Mouse (Mus musculus): Measurements from ENCODE around the gene Zfp189. TPM values are rescaled to one million over a fixed set of nuclear protein-coding genes. Genes with fewer than 3 reads are reported as not detected.

The Zfp189 gene
- total RNA-seq, 2 experiments from 2014 or later, result 8.4 to 17.0 TPM

DNA sequence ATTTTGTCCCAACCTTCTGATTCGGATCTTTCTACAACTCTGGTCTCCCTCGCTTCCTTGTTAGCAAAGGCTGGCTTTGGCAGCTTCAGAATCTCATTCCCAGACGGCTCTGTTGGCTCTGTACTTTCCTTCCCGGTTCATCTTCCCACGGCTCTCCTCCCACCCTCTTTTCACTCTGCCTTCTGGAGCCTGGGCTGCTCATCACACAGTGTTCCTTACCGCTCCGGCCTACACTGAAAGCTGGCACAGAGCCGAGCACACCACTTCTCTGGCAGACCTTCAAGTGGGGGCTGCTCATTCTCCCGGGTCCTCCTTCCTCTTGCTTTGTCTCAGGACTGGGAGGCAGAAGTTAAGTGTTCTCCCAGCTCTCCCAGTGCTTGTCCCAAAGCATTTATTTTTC is 1.6 kb downstream of the Zfp189 start:
- intact Hi-C loops (cut with DNase I), result no loop called here
- DNase-seq (ENCODE audit: low spot score in 2 of 2), result peak; percentile 85

DNA sequence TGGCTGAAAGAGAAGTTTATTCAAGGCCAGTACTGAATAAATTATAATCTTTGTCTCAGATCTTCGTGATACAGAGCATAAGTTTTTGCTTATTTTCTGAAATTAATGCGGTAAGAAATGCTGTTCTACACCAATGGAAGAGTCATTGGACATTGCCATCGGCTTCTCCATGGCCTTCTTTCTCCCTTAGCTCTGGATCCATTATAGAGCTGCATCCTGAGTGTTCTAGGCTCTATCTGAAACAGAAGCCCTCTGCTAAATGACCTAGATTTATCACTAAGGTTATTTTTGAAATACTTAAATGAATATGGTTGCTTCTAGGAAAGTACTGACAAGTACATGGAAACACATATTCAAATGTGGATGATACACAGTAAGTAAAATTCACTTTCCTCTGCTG is 14.1 kb downstream of the Zfp189 start:
- intact Hi-C loops (cut with DNase I), result no loop called here
- DNase-seq (ENCODE audit: low spot score in 2 of 2), result no peak

DNA sequence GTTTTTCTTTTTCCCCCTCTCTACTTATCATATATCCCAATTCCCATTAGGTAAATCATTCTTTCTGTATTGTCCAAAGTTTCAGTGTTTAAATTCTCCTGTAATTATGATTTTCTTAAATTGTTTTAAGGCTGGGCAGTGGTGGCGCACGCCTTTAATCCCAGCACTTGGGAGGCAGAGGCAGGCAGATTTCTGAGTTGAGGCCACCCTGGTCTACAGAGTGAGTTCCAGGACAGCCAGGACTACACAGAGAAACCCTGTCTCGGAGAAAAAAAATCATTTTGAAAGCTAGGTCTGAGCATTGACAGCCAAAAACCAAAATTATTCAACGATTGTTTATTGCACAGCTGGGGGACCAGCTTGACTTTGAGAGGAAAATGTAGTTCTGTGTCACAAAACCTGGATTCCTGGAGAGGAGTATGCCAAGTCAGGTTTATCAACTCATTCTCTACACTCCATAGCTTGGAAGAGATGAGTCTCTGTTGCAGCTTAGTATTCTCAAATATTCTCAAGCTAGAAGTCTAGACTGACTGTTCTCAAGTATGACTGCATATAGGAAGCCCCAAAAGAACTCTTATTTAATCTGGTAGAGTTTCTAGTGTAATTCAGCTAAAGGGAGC is 14.8 kb downstream of the Zfp189 start:
- intact Hi-C loops (cut with DNase I), result no loop called here
- DNase-seq (ENCODE audit: low spot score in 2 of 2), result no peak

DNA sequence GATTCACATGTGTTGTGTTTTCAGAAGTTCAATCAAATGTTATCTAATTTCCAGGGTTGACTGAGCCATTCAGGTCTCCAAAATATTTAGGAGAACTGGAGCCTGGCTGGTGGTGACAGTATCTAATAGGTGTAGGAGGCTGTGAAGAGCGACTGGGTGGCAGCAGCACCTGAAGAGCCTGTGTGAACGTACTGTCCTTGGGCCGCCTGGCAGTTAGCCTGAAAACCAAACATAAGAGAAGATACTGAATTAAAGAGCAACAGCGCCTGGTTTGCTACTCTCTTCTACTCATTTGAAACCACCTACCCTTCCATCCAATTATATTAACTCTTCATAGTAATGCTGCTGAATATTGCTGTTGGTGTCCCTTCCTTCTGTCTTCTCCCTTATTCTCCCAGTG is 15.7 kb downstream of the Zfp189 start:
- intact Hi-C loops (cut with DNase I), result no loop called here
- DNase-seq (ENCODE audit: low spot score in 2 of 2), result no peak

DNA sequence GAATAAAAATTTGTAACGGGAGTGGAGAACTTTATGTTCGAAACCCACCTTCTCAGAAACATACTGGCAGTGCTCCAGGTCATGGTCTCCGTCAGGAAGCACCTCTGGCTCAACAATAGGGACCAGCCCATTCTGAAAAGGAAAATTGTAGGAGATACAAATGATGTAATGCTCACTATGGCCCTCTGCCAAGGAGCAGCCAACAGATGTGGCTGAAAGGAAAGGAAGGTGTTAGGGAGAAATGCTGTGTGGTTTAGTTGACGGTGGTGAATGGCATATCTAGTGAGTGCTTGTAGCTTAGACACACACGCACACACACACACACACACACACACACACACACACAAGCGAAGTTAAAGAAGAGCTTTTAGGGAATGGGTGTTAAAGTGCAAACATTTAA is 18.7 kb downstream of the Zfp189 start:
- intact Hi-C loops (cut with DNase I), result no loop called here
- peak in 1 of 2 experiments; percentile 23 for DNase-seq (ENCODE audit: low spot score in 2 of 2)

DNA sequence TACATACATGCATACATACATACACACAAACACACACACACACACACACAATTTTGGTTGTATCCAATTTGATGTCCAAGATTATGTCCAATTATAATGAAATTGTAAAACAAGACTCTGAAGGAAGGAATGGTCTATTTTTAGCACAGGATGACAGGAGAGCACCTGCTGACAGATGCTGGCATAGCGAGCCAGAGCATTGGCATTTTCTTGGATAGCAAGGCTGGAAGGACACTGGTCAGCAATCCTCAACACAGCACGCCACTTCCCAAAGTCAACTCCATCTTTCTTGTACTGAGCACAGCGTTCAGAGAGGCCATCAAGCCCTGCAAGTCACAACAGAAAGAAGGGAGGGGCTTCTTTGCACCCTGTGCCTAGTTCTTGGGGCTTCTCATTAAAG is 20.0 kb downstream of the Zfp189 start:
- DNase-seq (ENCODE audit: low spot score in 2 of 2), result no peak
- intact Hi-C loops (cut with DNase I), result no loop called here

DNA sequence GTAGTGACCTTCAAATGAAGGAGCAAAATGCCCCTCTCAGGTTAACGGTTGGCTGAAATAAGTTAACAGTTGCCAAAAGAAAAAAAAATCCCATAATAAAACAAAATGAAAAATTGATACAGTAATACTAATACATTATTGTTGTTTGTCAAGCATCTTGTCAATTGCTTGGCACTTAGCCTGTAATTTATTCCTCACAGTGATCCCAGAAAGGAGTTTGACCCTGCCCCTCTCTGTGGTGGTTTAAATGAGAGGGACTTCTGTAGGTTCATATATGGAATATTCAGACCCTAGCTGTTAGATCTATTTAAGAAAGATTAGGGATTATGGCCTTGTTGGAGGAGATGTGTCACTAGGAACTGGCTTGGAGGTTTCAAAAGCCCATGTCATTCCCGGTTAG is 25.1 kb downstream of the Zfp189 start:
- DNase-seq (ENCODE audit: low spot score in 2 of 2), result no peak
- intact Hi-C loops (cut with DNase I), result no loop called here

DNA sequence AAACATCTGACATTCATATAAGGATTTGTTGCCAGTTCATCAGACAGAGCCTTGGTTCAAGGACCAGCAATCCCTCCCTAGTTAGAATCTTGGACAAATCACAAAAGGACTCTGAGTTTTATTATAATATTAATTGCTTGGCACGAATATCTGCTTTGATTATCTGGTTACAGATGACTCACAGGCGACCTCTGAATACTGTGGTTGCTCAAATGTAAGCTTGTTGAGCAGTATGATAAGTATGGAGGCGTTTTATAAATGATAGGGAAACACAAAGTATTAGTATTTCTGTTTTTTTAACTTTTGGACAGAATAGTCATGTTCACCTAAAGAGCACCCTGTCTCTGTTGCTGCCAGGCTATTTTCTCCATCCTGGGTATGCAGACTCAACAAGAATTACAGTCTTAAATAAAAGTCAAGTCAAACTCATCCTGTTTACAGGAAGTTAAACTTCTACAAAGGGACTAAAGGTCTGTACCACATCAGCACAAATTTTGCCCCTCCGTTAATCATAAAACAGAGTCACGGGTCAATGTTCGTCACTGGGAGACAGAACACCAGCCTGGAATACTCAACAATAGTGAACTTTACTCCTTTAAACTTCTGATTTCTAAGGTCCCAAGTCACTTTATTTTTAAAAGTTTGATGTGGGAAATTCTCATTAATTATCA is 26.0 kb downstream of the Zfp189 start:
- intact Hi-C loops (cut with DNase I), result no loop called here
- DNase-seq (ENCODE audit: low spot score in 2 of 2), result no peak

DNA sequence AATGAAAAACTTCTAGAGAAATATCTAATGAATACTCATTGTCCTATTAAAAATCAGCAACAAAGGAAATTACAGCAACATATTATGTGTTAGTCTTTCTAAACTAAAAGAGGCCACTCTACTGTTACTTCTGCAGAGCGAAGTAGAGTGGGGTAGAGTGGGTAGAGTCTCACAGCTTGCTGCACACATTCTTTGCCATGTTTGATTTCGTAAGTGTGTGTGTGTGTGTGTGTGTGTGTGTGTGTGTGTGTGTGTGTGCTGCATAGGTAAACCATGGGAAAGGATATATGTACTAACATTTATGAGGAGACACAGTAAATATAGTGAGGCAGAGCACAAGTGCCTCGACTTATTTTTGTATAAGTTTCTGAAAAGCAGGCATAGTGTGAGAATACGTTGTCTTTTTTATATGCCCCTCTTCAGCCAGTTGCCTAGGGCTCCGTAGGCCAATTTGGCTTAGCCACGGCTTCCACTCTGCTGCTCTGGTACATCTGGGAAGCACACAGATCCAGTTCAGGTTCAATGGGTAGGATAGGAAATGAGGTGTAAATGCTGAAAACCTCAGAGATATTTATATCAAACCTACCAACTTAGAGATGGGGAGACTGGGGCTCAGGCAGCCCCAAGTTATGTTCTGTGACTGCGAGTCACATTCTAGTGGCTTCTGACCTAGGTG is 26.7 kb downstream of the Zfp189 start:
- intact Hi-C loops (cut with DNase I), result no loop called here
- DNase-seq (ENCODE audit: low spot score in 2 of 2), result no peak

DNA sequence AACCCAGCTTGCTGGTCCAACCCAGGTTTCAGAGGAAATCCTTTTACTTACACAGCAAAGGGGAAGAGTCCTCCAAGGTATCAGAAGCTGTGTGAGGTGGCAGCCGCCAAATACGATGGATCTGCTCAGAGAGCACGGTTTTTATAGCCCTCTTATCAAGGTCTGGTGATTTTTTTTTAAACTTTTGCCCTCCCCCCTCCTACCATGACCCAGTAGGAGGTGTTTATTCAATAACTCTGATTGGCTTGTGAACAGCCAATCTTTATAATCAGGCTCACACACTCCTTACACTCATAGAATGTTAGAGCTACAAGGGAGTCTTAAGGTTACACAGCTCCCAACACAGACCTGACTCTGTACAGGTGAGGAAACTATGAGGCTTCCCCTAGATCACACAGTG is 28.4 kb downstream of the Zfp189 start, which contains the start of gene Aldob:
Gene Aldob (minus strand): TSS at position 164 of the 400 bp plus-strand sequence.
- intact Hi-C loops (cut with DNase I), result no loop called here
- DNase-seq (ENCODE audit: low spot score in 2 of 2), result no peak

DNA sequence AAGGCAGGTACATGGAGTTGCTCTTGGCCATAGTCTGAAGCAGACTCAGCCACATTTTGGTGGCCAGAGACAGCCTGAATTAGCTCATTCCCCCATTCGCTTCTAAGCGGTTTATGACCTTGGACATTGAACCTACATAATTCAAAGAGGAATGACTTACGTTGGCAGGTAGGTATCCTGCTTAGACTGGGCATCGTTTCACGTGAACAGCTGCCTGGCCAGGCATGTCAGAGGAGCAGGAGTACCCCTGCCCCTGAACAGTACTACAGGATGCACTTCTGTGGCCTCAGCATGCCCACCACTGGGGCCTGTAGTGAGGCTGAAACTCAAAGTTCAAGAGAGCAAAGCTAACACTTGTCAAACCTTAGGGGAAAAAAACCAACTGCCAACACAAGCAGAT is 32.4 kb downstream of the Zfp189 start:
- no peak for DNase-seq (ENCODE audit: low spot score in 2 of 2)
- intact Hi-C loops (cut with DNase I), result no loop called here

DNA sequence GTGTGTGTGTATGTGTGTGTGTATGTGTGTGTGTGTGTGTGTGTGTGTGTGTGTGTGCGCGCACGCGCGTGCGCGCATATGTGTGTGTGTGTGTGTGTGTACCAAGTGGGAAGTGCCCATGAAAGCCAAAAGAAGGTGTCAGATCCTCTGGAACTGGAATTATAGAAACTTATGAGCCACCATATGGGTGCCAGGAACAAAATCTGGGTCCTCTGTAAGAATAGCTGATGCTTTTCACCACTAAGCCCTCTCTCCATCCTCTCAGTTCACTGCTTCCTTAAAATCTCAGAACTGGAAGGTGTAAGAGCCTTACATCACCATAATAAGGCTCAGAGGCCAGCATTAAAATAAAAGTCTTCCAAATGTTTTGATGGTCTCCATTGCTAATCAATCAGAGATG is 36.4 kb downstream of the Zfp189 start:
- peak in 1 of 2 experiments; percentile 26 for DNase-seq (ENCODE audit: low spot score in 2 of 2)
- intact Hi-C loops (cut with DNase I), result no loop called here

DNA sequence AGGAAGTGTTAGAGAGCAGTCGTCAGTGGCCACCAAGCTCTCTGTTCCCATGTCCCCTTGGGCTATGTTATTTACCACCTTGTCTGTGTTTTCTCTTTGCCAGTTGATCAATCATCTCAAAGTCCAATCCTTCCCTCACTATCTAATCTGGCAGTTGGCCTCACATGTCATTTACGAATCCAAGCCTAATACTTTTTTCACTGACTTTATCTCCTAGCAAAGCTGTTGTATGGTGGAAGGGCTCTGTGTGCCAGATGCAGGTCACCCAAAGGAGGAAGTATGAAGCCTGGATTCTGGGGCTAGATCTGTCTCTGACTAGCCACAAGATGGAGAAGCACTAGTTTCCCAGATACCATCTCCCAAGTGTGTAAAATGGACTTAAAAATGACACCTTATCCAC is 37.2 kb downstream of the Zfp189 start:
- intact Hi-C loops (cut with DNase I), result no loop called here
- DNase-seq (ENCODE audit: low spot score in 2 of 2), result no peak

DNA sequence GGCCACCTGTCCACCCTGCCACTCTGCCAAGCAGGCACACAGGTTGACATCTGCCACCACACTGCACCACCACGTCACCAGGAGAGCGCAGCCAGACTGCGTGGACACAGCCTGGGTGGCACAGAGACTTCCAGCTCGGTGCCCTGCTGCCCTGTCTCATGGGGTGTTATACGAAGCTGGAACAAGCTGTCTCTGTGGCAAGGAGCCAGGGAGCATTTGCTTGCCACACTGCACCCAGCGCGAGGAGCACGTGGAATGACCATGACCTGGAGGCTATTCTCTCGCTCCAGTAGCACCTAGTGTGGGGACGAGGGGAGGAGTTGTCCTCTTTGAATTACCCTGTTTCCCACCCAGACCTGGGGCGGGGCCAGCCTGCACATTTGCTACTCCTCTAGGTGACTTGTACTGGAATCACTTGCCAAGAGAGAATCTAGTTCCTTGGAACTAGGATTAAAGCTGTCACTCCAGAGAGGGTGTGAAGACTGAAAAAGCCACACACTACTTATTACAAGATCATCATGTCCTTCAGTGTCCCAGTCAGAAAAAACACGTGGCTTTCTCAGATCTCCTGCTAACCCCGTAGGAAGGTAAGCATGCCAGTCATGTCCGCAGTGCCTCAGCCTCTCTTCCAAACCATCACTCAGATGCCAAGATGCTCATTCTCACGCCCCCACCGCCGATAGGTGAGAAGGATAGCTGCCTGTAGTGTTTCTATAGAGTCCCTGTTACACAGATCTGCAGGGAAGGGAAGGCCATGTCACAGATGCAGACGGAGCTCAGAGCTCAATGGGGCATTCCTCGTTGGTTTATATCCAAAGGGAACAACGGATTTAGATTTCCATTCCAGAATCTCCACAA is 39.2 kb downstream of the Zfp189 start:
- DNase-seq (ENCODE audit: low spot score in 2 of 2), result peak; percentile 28 to 63
- intact Hi-C loops (cut with DNase I), result no loop called here

DNA sequence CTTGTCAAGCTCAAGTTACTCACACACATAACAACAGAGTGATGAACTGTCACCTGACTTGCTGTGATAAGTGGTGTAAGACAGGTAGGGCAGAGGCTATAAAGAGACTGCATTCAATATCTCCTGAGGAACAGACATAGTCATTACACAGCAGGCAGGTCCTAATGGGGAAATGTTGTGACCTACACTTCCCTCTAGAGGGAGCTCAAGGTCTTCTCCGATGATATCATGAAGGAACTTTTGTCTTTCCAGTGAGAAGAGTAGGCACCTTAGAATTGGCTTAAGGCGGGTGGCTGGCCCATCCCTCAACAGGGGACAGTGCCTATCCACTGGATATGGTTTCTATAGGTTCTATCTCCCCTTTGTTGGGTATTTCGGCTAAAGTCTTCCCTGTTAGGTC is 46.6 kb downstream of the Zfp189 start:
- intact Hi-C loops (cut with DNase I), result loop anchor here (1.0 kb wide), 1 partner anchor 60 kb away; no protein-coding TSS in a partner anchor
- peak; percentile 83 to 87 for DNase-seq (ENCODE audit: low spot score in 2 of 2)

DNA sequence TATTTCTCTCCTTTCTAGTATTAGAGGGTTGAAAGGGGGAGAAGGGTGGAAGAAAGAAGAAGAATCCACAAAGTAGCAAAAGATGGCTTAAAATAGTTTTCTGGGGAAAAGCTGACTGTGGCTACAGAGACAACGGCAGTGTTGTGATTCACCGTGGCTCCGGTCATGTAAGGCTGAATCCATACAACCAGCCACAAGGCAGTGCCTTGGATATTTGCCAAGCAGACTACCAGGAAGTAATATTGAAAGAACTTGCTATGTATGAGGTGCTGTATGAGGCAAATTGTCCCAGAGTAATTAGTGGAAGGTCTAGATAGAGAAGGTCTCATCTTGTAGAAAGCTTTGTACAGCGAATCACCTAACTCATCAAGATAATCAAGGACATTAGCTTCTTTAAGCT is 51.2 kb downstream of the Zfp189 start:
- no peak for DNase-seq (ENCODE audit: low spot score in 2 of 2)
- intact Hi-C loops (cut with DNase I), result no loop called here
